Mouse (Mus musculus) left cerebral cortex, adult 9 months (tissue): ENCODE results near the gene Wbp1l.
A peak's percentile ranks its signal among the peaks of the same experiment; 100 is the strongest.

Experiments
- DNase-seq, 2 experiments: peaks; one replicate each; pipeline ENCODE4 v3.0.0; 2022; ENCODE audit warnings: low spot score in 2 of 2

The Wbp1l gene

DNA sequence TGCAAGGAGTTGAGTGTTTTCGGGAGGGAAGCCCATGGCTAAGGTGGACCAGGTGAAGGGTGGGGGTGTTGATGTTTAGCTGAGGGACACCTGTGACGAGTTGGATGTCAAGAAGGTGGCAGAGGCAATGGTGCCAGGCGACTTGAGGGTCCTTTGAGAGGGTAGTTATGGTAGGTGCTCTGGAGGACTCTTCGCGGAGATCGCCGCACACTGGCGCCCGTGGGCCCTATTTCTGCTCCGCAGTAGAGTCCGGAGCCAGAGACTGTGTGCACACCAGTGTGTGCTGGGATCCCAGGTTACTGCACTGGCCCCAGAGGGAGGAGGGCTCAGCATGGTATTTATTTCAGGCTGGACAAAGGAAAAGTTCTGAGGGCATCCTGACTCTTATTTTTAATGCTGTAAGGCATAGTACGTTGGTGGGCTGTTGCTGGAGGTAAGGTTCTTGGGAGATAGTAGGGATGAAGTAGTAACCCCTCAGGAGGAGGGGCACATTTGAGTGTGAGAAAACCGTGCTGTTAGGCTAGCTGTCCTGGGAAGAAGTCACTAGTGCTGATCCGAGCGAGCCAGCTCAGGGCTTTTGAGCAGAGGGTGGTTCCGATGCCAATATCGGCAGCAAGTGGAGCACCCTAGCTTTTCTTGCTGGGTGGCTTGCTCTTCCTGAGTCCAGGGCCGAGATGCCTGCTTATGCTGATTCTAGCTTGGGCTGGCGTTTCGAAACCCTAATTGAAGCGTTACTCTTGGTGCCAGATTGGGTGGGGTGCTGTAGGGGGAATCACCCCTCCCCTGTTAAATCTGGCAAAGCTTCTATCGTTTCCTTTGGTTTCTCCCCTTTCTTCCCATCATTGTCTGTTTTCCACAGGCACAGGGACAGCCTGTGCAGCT, 732 bp downstream of the Wbp1l start:
- no peak for DNase-seq

DNA sequence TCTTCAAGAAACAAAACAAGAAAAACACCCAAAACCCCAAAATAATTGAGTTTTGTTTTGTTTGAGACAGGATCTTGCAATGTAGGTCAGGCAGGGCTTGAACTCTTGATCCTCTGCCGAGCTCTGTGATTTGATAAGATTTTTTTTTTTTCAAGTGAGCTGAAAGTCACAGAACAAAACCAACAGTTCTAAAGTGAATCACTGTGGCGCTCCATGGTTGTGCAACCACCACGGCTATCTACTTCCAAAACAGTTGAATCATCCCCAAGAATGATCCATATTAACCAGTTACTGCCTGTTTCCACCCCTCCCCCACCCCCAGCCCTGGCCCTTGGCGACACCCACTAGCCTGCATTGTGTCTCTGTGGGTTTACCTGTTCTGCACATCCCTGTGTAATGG, 1.5 kb downstream of the Wbp1l start:
- DNase-seq: no peak

DNA sequence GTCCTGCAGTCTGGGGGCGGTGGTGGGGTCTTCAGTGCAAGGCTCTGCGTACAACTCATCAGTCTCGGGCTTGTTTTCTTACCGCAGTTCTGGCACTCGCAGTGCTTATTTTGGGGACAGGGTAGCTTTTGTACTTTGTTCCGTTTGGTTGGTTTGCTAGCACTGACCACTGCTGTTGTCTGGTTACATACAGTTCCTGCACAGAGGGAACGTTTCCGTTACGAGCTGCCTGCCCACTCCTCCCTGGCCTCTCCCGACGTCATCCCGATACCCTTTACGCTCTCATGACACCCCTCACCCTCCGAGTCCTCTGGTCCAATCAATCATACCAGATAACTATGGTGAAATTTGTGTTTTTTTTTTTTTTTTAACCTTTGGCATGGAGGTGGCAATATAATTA, 2.6 kb downstream of the Wbp1l start:
- DNase-seq: no peak

DNA sequence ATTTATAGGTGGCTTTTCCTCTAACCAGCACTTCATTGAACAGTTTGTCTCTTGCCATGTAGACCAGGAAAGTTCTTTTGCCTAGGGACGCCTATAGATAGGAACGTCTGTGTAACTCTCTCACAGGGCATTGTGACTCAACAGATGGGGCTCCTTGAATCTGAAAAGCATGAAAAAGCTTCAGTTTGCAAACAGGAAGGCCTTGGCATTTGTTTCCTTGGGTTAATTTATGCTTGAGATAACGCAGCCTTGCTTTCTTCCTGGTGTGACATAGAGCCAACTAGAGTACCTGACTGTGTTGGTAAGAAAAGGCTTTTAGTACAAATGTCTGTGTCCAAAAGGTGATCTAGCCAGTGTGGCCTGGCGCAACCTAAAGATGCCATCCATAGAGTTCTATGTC, 3.5 kb downstream of the Wbp1l start:
- DNase-seq: no peak

DNA sequence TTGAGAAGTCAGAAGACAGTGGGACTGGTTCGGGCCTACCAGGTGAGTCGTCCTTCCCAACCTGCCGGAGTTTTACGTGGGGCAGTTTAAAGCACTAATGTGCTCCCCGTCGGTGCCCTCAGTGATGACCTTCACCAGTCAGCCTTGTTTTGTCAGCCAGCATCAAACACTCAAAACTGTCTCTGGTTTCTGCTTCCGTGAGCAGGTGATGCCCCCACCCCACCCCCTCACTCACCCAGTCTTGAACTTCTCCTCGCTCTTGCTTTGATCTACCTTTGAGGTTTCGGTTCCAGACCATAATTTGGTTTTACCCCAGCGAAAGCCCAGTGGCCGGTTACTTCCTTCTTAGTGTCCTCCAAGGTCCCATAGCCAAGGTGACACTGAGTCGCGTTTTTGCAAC, 7.8 kb downstream of the Wbp1l start:
- DNase-seq: no peak

DNA sequence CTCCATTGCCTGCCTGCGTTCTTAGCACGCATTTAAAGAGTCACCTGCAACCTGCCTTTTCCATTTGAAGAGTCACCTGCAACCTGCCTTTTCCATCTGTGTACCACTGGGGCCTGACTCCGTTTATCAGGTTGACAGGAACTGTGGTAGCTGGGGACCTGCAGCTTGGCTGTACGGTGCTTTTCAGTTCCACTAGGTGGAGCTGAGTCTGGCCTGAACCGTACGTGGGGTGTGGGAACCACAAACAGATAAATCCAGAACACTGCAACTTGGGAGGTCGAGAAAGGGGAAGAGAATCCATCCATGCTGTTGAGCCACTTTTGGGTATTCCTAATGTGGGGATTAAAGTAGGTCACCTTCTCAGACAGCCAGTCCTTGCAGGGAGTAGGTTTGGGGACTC, 8.5 kb downstream of the Wbp1l start:
- DNase-seq: no peak

DNA sequence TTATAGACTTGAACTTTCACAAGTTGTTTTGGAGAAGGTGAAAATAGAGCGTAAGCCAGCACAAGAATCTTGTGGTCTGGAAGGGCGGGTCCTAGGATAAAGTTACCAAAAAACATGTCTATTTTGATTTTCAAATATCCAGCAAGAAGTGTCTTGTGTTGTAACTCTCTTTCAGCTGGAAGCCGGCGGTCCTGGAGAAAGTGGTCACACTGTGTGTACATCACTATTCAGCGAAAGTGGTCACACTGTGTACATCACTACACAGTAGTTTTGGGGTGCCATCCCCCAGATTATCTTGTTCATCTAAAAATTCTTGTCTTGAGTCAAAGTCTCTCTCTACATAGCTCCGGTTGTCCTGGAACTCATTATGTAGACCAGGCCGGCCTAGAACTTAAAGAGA, 9.3 kb downstream of the Wbp1l start:
- DNase-seq: no peak

DNA sequence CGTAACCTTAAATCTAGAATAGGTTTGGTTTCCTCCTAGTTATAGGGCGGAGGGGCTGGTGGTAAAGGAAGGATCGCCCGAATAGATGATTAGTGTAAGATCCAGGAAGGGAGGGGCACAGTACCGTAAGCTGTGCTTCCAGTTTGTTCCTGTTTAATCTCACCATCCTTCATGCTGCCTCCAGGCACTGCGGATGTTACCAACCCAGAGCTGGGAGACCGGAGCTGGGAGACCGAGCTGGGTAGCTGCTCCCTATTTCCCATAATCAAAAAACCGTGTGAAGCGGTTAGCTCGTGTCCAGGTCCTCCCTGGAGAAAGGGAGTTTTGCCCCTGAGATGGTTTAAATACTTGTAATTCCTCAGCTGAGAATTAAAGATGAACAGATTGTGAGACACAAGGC, 17.5 kb downstream of the Wbp1l start:
- DNase-seq: no peak

DNA sequence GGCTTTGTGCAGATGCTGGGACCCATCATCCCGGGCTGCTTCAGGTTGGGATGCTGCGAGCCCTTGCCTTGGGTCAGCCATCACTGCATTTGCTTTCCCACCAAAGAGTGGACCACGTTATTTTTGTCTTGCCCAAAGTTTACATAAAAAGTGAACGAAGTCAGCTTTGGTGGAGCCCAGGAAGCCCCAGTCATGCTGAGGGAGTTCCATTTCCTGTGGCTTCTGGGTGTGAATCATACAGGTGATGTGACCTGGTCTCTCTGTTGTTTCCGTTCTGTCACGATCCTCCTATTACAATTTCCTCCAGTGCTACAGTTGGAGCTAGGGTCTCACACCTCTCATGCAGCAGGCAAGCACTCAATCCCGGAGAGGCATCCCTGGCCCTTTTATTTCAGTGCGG, 18.5 kb downstream of the Wbp1l start:
- DNase-seq: no peak

DNA sequence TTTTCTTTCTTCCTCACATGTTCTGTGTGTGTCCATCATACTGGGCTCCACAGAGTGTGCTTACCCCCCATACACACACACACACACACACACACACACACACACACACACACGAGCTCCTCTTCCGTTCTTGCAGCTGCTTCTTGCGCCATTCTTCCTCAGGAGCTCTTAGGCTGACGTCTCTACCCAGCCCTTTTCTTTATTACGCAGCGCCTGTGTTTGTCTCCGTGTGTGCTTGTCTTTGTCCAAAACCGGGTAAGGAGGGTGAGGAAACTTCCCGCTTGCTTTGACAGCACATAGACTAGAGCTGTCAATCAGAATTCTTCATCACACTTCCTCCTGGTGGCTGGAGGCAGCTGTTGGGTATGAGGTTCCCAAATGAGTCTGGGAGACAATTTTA, 19.4 kb downstream of the Wbp1l start:
- no peak for DNase-seq

DNA sequence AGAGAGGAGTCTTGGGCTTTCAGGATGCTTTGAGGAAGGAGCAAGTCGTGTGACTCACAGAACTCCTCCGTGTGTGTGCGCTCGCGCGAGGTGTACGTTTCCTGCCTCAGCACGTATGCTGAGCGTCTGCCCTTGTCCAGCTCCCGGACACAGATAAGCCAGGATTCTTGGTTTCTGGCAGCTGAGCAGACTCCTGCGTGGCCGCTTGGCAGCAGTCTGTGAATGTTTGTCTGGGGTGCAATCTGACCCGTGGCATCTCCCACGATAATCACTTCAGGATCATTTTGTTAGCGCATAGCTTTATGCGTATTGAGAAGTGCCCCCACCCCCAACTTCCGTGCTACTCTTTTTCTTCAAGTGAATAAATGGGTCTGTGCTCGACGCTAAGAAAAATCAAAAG, 20.1 kb downstream of the Wbp1l start:
- no peak for DNase-seq

DNA sequence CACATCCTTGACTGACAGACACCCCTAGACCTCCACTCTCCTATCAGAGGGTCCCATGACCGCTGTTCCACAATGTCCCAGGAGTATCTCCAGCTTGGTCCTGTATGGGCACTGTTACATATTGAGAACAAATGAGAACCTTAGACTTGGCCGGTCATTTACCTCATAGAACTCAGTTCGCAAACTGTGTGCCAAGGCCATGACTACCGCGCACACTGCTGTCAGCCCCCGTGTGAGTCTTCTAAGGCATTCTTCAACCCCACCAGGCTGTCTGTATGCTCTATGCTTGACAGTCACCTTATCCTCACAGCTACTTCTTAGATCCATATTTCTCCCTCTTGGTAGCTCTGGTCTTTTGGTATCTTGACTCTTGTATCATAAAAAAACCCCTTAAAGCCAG, 20.6 kb downstream of the Wbp1l start:
- DNase-seq: no peak

DNA sequence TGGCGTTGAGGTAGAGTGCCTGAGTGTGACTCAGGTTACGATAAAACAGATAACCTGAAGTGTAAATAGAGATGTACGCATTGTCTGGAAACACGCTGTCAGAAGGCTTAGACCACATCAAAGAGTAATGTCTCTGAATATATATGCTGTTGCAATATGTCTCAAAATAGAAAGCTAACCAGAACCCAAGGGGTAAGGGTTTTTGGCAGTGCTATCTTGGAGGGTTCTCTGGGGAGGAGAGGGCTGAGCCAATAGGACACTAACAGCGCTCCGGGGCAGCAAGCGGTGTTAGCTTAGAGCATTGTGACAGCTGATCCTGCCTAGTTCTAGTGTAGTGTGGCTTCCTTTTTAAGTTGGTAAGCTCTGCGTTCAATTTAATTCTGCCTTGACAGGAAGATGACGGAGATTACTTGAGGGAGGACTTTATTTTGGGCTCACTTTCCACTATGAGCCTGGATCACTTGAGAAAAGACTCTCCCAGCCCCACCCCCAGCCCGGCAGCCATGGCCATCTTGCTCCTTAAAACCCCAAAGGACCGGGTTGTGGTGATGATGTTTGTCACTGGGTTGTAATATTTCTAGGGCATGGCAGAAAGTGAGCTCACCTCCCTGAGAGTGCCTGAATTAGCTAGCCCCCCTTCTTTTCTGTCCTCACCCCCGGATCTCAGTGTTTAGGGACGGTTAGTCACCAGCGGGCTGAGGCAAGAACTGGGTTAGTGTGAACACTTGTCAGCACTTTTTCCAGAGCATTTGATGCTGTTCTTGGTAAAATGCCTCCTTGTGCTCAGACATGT, 21.3 kb downstream of the Wbp1l start:
- peak; percentile 39 to 49 for DNase-seq

DNA sequence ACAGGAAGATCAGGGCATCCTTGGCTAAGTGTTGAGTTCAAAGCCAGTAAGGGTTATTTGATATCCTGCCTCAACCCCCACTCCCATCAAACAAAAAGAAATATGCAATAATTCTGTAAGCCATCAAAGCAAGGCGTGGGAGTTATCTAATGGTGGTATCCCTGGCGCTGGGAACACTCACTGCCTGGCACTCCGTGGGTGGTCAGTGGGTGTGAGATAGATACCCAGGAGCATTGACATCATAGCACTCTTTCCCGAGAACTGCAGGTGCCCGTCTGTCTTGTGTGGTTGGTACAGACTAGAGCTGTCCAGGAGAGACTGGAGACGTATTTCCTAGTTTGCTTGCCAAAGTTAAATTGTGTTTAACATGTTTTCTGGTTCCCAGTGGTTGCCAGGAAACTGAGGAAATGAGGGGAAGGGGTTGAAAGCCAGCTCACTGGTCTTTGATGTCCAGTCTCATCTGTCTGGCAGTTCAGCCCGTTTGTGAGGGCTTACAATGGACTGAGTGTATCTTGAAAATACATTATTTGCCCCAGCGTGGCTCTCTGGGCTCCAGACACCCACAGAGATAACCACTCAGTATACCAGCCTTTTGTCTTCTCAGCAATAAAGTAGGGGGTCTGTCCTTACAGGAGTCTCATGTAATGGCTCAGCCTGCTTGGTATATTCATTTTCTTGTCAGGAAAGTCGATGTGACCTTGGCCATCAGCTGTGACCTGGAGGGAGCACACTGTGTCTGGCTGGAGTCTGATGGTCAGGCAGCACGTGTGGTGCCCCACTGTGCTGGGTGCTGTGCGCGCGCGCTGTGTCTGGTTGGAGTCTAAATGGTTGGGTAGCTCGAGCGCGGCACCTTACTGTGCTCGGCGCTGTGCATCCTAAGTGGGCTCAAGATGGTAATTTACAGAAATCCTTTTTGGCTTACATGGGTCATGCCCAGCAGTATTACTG, 22.6 kb downstream of the Wbp1l start:
- no peak for DNase-seq

DNA sequence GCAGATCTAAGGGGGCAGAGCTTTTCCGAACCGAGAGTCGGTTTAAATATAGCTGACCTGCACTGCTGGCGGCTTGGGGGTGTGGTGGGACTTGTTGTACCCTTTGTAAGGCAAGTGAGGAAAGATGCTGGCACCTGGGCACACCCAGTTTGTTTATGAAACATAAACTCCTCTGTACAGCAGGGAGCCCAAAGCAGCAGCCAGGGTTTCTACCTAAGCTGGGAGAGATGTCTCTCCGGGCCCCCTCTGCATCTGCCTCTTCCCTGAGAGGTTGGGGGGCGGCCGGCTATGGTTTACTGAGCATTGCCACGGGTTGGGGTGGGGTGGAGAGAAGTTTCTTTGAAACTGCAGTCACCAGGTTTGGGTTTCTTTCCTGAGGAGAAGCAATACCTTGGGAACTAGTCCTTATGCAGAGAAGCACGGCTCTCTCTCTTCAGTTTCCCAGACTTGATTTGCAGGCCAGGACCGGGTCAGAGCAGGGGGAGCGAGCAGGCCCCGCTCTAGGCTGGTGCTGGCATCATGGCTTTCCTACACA, 23.8 kb downstream of the Wbp1l start:
- no peak for DNase-seq

DNA sequence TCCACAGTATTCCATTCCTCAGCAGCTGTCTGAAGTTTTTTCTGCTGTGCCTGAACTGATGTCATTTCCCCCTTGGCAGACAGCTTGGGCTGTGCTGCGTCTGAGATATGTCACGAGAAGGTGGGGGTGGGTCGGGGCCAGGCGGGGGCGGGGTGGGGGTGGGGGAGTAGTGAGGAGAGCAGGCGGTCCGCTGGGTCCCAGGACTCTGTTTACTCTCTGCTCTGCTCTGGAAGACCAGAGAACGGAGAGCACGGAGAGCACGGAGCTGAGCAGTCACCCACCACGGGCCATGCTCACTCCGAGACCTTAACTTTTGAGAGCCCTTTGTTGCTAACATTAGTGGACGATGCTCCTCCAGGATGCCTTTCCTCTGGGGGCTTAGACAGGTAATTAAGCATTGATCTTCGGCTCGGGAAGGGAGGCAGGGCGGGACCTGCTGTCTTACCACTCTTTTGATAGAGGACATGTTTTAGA, 24.3 kb downstream of the Wbp1l start:
- no peak for DNase-seq

DNA sequence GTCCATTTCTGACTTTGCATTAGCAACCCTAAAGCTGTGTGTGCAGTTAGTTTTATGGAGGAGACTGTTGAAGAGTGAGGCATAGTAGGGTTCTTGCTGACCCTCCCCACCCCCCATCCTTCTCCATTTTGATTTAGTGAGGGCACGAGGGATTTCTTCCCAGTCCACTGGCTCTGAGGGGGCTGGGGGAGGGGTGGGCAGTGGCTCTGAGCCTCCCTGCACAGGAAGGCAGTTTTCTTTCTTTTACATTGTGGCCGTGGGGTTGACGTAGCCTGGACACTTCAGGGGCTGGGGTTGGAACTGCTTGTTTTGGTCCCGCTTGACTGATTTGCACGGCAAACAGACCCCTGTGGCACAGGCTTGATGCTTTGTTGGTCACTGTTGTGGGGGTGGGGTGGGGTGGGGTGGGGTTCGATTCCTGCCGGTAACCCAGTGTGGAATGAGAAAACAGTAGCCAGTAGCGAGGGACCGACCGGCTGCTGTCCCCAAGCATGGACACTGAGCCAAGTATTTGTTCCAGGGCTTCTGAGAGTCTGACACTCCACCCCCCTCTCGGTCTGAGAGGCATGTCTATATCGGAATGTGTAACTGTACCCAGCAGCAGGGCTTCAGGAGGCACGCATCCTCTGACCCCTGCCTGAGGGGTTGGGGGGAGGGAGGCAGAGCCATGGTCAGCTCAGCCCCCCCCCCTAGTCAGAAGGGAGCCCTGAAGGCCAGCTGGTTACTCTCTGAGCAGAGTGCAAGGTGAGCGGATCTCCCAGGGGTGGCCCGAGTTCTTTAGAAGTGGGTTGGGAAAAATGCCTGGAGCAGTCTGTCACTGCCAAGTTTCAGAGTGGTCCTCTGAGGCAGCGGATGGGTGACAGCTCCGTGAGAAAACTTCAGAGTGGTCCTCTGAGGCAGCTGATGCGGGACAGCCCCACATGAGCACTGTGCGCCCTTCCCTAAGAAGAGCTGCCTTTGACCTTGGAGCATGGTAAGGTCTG, 25.2 kb downstream of the Wbp1l start:
- DNase-seq: no peak

DNA sequence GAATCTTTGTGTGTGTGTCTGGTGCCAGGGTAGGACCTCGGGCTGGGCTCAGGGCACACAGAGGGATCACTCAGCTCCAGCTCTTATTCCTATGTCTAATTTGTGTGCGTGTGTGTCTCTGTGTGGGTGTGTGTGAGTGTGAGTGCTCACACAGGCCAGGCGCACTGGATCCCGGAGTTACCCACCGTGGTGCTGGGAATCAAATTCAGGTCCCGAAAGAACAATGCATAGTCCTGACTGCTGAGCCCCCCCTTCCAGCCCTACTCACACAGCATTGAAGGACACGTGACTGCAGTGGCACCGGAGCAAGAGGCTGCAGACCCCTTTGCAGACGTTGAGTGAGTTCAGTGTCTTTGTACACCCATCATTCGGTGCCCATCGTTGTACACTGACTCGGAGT, 26.1 kb downstream of the Wbp1l start:
- DNase-seq: no peak

DNA sequence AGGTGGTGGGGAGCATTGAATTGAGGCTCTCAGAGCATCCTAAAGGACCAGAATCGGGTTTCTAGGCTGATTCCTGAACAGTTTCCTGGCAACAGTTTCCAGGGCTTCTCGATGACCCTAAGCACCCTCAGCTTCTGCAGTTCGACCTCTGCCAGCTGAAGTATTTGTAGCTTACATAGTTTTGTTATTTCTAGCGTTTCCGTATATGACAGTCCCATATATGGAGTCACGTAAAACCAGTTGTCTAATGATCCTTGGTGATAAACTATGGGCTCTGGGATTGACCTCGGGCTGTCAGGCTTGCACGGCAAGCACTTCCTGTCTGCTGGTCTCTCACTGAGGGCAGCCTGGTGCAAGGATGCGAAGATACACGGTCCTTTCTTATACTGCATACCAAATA, 26.6 kb downstream of the Wbp1l start:
- no peak for DNase-seq

DNA sequence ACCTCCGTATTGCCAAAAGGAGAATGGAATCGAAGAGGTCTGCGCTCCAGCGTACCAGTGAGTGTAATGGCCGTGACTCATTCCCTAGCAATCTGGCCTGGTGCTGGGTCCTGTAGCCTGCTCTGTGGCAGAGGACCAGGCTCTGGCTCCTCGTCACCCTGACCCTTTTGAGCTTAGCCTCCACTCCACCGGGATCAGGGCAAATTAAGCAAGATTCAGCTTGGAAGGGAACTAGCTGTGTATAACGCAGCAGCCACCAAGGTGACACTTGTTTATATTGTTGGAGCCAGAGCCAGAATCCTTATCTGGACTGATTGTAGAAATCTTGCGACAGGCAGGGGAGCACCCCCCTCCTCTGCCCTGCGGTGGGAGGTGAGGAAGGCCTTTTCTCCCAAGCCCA, 29.5 kb downstream of the Wbp1l start:
- no peak for DNase-seq
